17 mouse cellular contexts compared by ENCODE assay signal in genomic region chr9:43947089-43947488, GRCm38 (mm10).
DNase-seq lines count a peak whose midpoint lies in the region; ATAC-seq lines count a peak whose summit lies in the region.
"Had no signal": no experiment of that assay in that cellular context is flagged by ENCODE, and none has a peak within 500 bp of the region (broad histone marks: within the 10 kb centered on the region; RNA-seq: fewer than 3 reads in every experiment).

No protein-coding gene starts in this region.

- DNase-seq in hindbrain, embryonic 11.5 days (ENCODE audit: low spot score), result no peak
- DNase-seq in neural tube, embryonic 10.5 days (ENCODE audit: extremely low spot score, low spot score), result no peak
- no peak for DNase-seq in right cerebral cortex, postnatal 4 days
- no peak for DNase-seq in spleen, postnatal 14 days (ENCODE audit: low spot score in 2 of 2)
- DNase-seq: cerebellum, adult 9-10 months; heart, postnatal 36 days; liver; liver, postnatal 0 days; lung, postnatal 14 days; thymus, postnatal 36 days had no signal

- ATAC-seq in hindbrain, embryonic 11.5 days (ENCODE audit: low FRiP score), result peak; percentile 17; the same call in 1 of the 2 replicates
- ATAC-seq in hindbrain, embryonic 16.5 days, result no peak
- ATAC-seq in neural tube, embryonic 12.5 days (ENCODE audit: low FRiP score, low read depth), result no peak; the same call in 1 of the 2 replicates
- ATAC-seq in limb, embryonic 12.5 days (ENCODE audit: insufficient number of reproducible peaks, insufficient read depth, low FRiP score, low TSS enrichment, low read depth), result 0 out of 2 replicates have a peak, but pooled peaks have one; percentile 31
- ATAC-seq: forebrain, embryonic 16.5 days; intestine, embryonic 16.5 days; liver, postnatal 0 days had no signal

- 0 out of 2 replicates have a peak overlapping the region, but pooled peaks have one; percentile 54 for H3K27ac ChIP-seq in hindbrain, embryonic 11.5 days (ENCODE audit: low read depth, low read length)
- H3K27ac ChIP-seq in hindbrain, embryonic 16.5 days (ENCODE audit: low read depth, low read length), result no peak overlapping the region
- peak overlapping the region; percentile 51; the same call in 1 of the 2 replicates for H3K27ac ChIP-seq in neural tube, embryonic 12.5 days
- H3K27ac ChIP-seq in limb, embryonic 12.5 days, result 0 out of 2 replicates have a peak overlapping the region, but pooled peaks have one; percentile 7

- H3K9me3 ChIP-seq in hindbrain, embryonic 11.5 days (ENCODE audit: control insufficient read depth, low read length), result no peaks in the 10 kb centered on the region
- no peaks in the 10 kb centered on the region for H3K9me3 ChIP-seq in hindbrain, embryonic 16.5 days (ENCODE audit: control insufficient read depth, low read length)
- no peaks in the 10 kb centered on the region for H3K9me3 ChIP-seq in neural tube, embryonic 12.5 days
- H3K9me3 ChIP-seq in limb, embryonic 12.5 days, result no peaks in the 10 kb centered on the region
- H3K9me3 ChIP-seq: heart, embryonic 13.5 days had no signal

- no peak overlapping the region for H3K4me2 ChIP-seq in hindbrain, embryonic 11.5 days (replicated peaks; ENCODE audit: low read depth, low read length)
- H3K4me2 ChIP-seq in hindbrain, embryonic 16.5 days (ENCODE audit: low read length), result no peak overlapping the region
- H3K4me2 ChIP-seq in neural tube, embryonic 12.5 days (replicated peaks), result peak overlapping the region; percentile 5; the same call in 1 of the 2 replicates
- no peak overlapping the region for H3K4me2 ChIP-seq in limb, embryonic 12.5 days
- H3K4me2 ChIP-seq: heart, embryonic 13.5 days had no signal

- 0 out of 2 replicates have a peak, but pooled peaks cover 2% of the 10 kb centered on the region for H3K4me1 ChIP-seq in hindbrain, embryonic 11.5 days (replicated peaks; ENCODE audit: control insufficient read depth, insufficient read depth, low read length)
- H3K4me1 ChIP-seq in hindbrain, embryonic 16.5 days (ENCODE audit: control insufficient read depth, insufficient read depth, low read depth, low read length), result peaks cover 2% of the 10 kb centered on the region
- H3K4me1 ChIP-seq in neural tube, embryonic 12.5 days, result peaks cover 42% of the 10 kb centered on the region
- H3K4me1 ChIP-seq in limb, embryonic 12.5 days (replicated peaks), result peaks cover 14% of the 10 kb centered on the region; the same call in 1 of the 2 replicates

- no peaks in the 10 kb centered on the region; the same call in 1 of the 2 replicates for H3K27me3 ChIP-seq in hindbrain, embryonic 11.5 days (ENCODE audit: control insufficient read depth, insufficient read depth, low read length)
- no peaks in the 10 kb centered on the region for H3K27me3 ChIP-seq in hindbrain, embryonic 16.5 days (replicated peaks; ENCODE audit: control insufficient read depth, insufficient read depth, low read length)
- H3K27me3 ChIP-seq in neural tube, embryonic 12.5 days (replicated peaks), result no peaks in the 10 kb centered on the region
- H3K27me3 ChIP-seq in limb, embryonic 12.5 days, result 0 out of 2 replicates have a peak, but pooled peaks cover 7% of the 10 kb centered on the region

- 65% methylated on average over 5 of the region's 5 CpGs for WGBS in hindbrain, embryonic 11.5 days
- WGBS in hindbrain, embryonic 16.5 days, result 49% methylated on average over 5 of the region's 5 CpGs
- WGBS in neural tube, embryonic 12.5 days, result 53% methylated on average over 5 of the region's 5 CpGs
- 43% methylated on average over 5 of the region's 5 CpGs for WGBS in limb, embryonic 12.5 days

- no peak overlapping the region for H3K4me3 ChIP-seq in hindbrain, embryonic 11.5 days (ENCODE audit: low read depth, low read length)
- H3K4me3 ChIP-seq in hindbrain, embryonic 16.5 days (ENCODE audit: low read length), result no peak overlapping the region
- H3K4me3 ChIP-seq in neural tube, embryonic 12.5 days, result no peak overlapping the region
- no peak overlapping the region for H3K4me3 ChIP-seq in limb, embryonic 12.5 days (replicated peaks)
- H3K4me3 ChIP-seq: erythroblast, embryonic 14.5 days; heart, embryonic 13.5 days had no signal

- H3K9ac ChIP-seq in hindbrain, embryonic 11.5 days (ENCODE audit: low read depth, low read length), result no peak overlapping the region
- H3K9ac ChIP-seq in hindbrain, embryonic 16.5 days (ENCODE audit: low read depth, low read length), result no peak overlapping the region
- H3K9ac ChIP-seq in neural tube, embryonic 12.5 days, result no peak overlapping the region
- no peak overlapping the region for H3K9ac ChIP-seq in limb, embryonic 12.5 days (replicated peaks)
- H3K9ac ChIP-seq: heart, embryonic 13.5 days; liver, postnatal 0 days had no signal

- no peaks in the 10 kb centered on the region for H3K36me3 ChIP-seq in hindbrain, embryonic 11.5 days (ENCODE audit: control insufficient read depth, insufficient read depth, low read length)
- no peaks in the 10 kb centered on the region for H3K36me3 ChIP-seq in hindbrain, embryonic 16.5 days (ENCODE audit: control insufficient read depth, insufficient read depth, low read length)
- no peaks in the 10 kb centered on the region for H3K36me3 ChIP-seq in neural tube, embryonic 12.5 days
- no peaks in the 10 kb centered on the region for H3K36me3 ChIP-seq in limb, embryonic 12.5 days
- H3K36me3 ChIP-seq: heart, embryonic 13.5 days had no signal

Comparison
In these comparisons a context has a peak if more than half of its experiments do, and no peak if none do; other contexts are left out.
1. ATAC-seq: peak in hindbrain, embryonic 11.5 days (single experiment) and limb, embryonic 12.5 days (single experiment); none in hindbrain, embryonic 16.5 days (single experiment) and neural tube, embryonic 12.5 days (single experiment).